Mouse (Mus musculus): ENCODE data around the gene Mex3b. TPM values are rescaled to one million over a fixed set of nuclear protein-coding genes. Genes with fewer than 3 reads are reported as not detected.

Gene Mex3b
- polyA plus RNA-seq, 1 experiment from 2014 or later = 53.1 TPM

Other genes starting within 250 kb of the Mex3b start
- 17.1 and 22.4 TPM in 2 replicates for gene Saxo2, start 218.8 kb upstream of the Mex3b start, polyA plus RNA-seq (2014; fragmentation: Nextera tagmentation; extraction: Ambion mirVana)
- gene Efl1, start 218.7 kb upstream of the Mex3b start, polyA plus RNA-seq (2014; fragmentation: Nextera tagmentation; extraction: Ambion mirVana) = 20.4 and 21.5 TPM in 2 replicates

Measured in forebrain, embryonic 14.5 days (tissue).